Mouse (Mus musculus): Measurements from ENCODE around the gene Rnf10. TPM values are rescaled to one million over a fixed set of nuclear protein-coding genes. Genes with fewer than 3 reads are reported as not detected.

The Rnf10 gene
- polyA plus RNA-seq, 1 experiment from 2014 or later, result 172 TPM

DNA sequence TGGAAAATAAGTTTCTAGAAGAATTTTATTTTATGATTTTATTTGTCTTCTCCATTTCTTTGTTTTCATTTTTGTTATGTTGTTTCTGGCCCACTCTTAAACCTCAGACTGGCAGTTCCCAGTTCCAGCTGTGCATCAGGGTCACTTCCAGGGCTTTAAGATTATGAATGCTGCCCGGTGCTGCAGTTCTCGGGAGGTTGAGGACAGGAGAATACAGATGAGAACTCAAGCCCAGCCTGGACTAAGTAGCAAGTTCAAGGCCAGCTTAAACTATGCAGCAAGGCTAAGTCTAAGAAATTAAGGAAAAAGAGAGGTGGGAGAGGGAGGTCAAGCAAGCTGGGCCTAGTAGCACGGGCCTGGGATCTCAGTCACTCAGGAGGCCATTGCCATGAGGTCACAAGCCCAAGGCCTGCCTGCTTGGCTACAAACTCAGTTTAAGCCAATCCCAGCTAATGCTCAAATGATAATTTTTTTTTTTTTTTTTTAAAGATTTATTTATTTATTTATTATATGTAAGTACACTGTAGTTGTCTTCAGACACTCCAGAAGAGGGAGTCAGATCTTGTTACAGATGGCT lies 5.1 kb downstream of the Rnf10 start:
- ATAC-seq, result no peak
- Histone ChIP-seq H3K4me2 (ENCODE audit: low read length) (no peak overlapping the region), H3K4me1 (ENCODE audit: control insufficient read depth, insufficient read depth, low read length) (peaks cover 37% of the 10 kb centered on the region), H3K9ac (ENCODE audit: low read depth, low read length) (no peak overlapping the region), H3K4me3 (ENCODE audit: low read depth, low read length) (no peak overlapping the region), H3K27me3 (ENCODE audit: control insufficient read depth, insufficient read depth, low read depth, low read length) (no peaks in the 10 kb centered on the region), H3K27ac (ENCODE audit: low read length) (no peak overlapping the region), H3K9me3 (replicated peaks; ENCODE audit: control insufficient read depth, low read length, poor library complexity, severe bottlenecking) (no peaks in the 10 kb centered on the region), H3K36me3 (ENCODE audit: control insufficient read depth, insufficient read depth, low read length) (no peaks in the 10 kb centered on the region)
- WGBS, result 74% methylated on average over 3 of the region's 3 CpGs

GRCm38 (mm10) chr5:115266787-115267468 lies 5.8 kb downstream of the Rnf10 start:
- no peak for ATAC-seq

DNA sequence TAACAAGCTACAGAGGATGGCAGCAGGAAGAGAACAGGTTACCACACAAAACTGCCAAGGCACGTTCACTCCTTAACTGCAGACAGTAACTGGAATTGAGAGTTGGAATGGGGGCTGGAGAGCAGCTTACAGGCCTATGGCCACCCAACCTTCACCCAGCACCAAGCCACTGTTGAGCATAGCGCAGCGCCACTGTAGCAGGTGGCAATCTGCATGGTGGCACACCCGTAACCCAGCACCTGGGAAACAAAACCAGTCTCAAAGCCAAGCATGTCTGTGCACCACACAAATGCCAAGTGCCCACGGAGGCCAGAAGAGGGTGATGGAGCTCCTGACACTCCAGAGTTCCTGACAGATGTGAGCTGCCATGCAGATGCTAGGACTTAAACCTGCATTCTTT lies 6.4 kb downstream of the Rnf10 start:
- no peak overlapping the region for H3K4me3 ChIP-seq (ENCODE audit: low read depth, low read length)
- peaks cover 34% of the 10 kb centered on the region for H3K4me1 ChIP-seq (ENCODE audit: control insufficient read depth, insufficient read depth, low read length)
- H3K4me2 ChIP-seq (ENCODE audit: low read length), result no peak overlapping the region
- no peaks in the 10 kb centered on the region for H3K9me3 ChIP-seq (replicated peaks; ENCODE audit: control insufficient read depth, low read length, poor library complexity, severe bottlenecking)
- ATAC-seq, result no peak
- no peaks in the 10 kb centered on the region for H3K27me3 ChIP-seq (ENCODE audit: control insufficient read depth, insufficient read depth, low read depth, low read length)
- no peak overlapping the region for H3K9ac ChIP-seq (ENCODE audit: low read depth, low read length)
- no peak overlapping the region for H3K27ac ChIP-seq (ENCODE audit: low read length)
- WGBS, result 92% methylated on average over 5 of the region's 5 CpGs
- H3K36me3 ChIP-seq (ENCODE audit: control insufficient read depth, insufficient read depth, low read length), result no peaks in the 10 kb centered on the region

More at GRCm38 (mm10) chr5:115266787-115267468, 5.8 kb downstream of the Rnf10 start:
- peaks cover 37% of the 10 kb centered on the region for H3K4me1 ChIP-seq (ENCODE audit: control insufficient read depth, insufficient read depth, low read length)
- no peak overlapping the region for H3K9ac ChIP-seq (ENCODE audit: low read depth, low read length)
- H3K27me3 ChIP-seq (ENCODE audit: control insufficient read depth, insufficient read depth, low read depth, low read length), result no peaks in the 10 kb centered on the region
- no peaks in the 10 kb centered on the region for H3K9me3 ChIP-seq (replicated peaks; ENCODE audit: control insufficient read depth, low read length, poor library complexity, severe bottlenecking)
- H3K27ac ChIP-seq (ENCODE audit: low read length), result no peak overlapping the region
- 83% methylated on average over 8 of the region's 8 CpGs for WGBS
- H3K4me3 ChIP-seq (ENCODE audit: low read depth, low read length), result no peak overlapping the region
- H3K36me3 ChIP-seq (ENCODE audit: control insufficient read depth, insufficient read depth, low read length), result no peaks in the 10 kb centered on the region
- H3K4me2 ChIP-seq (ENCODE audit: low read length), result no peak overlapping the region

DNA sequence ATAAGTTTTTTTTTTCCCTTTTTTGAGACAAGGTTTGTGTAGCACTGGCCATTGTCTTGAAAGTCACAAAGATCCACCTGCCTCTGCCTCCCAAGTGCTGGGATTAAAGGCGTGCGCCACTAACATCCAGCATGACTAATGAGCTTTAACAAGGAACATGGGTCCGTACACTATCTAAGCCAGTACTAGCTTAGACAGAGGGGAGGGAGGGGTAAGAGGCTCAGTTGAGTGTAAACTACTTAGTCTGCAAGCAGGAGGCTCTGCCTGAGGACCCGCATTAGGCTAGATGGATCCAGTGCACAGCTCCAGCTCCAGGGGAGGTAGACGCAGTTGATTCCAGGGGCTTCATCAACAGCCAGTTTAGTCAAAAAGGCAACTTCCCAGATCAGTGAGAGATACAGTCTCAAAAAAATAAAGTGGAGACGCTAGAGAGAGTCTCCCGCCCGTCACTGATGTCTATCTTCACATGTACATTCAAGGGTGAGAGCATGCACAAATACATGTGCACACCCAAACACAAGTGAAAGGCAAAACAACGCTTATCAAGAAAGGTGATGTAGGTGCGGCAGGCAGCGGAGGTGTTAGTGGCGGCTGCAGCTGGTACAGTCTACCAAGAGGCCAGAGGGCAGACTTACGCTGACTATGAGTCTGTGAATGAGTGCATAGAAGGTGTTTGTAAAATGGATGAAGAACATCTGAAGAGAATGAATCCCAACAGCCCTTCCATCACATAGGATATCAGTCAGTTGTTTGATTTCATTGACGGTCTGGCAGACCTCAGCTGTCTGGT lies 10.0 kb downstream of the Rnf10 start:
- Histone ChIP-seq H3K27me3 (ENCODE audit: control insufficient read depth, insufficient read depth, low read depth, low read length) (no peaks in the 10 kb centered on the region), H3K4me1 (ENCODE audit: control insufficient read depth, insufficient read depth, low read length) (0 out of 2 replicates have a peak, but pooled peaks cover 5% of the 10 kb centered on the region), H3K9ac (ENCODE audit: low read depth, low read length) (no peak overlapping the region), H3K4me3 (ENCODE audit: low read depth, low read length) (no peak overlapping the region), H3K4me2 (ENCODE audit: low read length) (no peak overlapping the region), H3K36me3 (ENCODE audit: control insufficient read depth, insufficient read depth, low read length) (peaks cover 13% of the 10 kb centered on the region), H3K9me3 (replicated peaks; ENCODE audit: control insufficient read depth, low read length, poor library complexity, severe bottlenecking) (no peaks in the 10 kb centered on the region), H3K27ac (ENCODE audit: low read length) (no peak overlapping the region)
- 80% methylated on average over 14 of the region's 14 CpGs for WGBS
- ATAC-seq, result no peak

DNA sequence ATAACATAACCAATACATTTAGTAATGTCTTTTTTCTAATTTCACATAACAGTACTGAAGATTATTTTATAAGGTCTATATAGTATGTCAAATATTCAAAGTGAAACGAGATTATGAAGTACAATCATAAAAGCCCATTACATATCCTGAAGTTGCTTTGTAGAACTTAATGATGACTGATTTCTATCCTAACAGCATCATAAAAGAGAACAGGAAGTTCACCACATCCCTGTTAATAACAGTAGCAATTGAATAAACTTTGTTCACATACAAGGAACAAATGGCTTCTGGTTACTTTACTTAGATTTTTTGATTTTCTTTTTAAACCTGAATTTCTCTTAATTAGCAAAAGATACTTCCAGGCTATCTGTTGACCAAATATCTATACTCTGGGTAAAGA lies 10.8 kb downstream of the Rnf10 start:
- WGBS, result 96% methylated on average over 1 of the region's 1 CpGs
- H3K36me3 ChIP-seq (ENCODE audit: control insufficient read depth, insufficient read depth, low read length), result peaks cover 19% of the 10 kb centered on the region

GRCm38 (mm10) chr5:115261141-115261540 lies 11.6 kb downstream of the Rnf10 start:
- Histone ChIP-seq H3K36me3 (ENCODE audit: control insufficient read depth, insufficient read depth, low read length) (peaks cover 27% of the 10 kb centered on the region), H3K4me2 (ENCODE audit: low read length) (no peak overlapping the region), H3K4me1 (ENCODE audit: control insufficient read depth, insufficient read depth, low read length) (0 out of 2 replicates have a peak, but pooled peaks cover 4% of the 10 kb centered on the region), H3K27me3 (ENCODE audit: control insufficient read depth, insufficient read depth, low read depth, low read length) (no peaks in the 10 kb centered on the region), H3K9ac (ENCODE audit: low read depth, low read length) (no peak overlapping the region), H3K27ac (ENCODE audit: low read length) (no peak overlapping the region), H3K9me3 (replicated peaks; ENCODE audit: control insufficient read depth, low read length, poor library complexity, severe bottlenecking) (no peaks in the 10 kb centered on the region), H3K4me3 (ENCODE audit: low read depth, low read length) (no peak overlapping the region)
- 90% methylated on average over 8 of the region's 8 CpGs for WGBS
- ATAC-seq, result no peak

More for the DNA sequence above, 10.8 kb downstream of the Rnf10 start:
- no peak for ATAC-seq
- no peak overlapping the region for H3K4me2 ChIP-seq (ENCODE audit: low read length)
- no peak overlapping the region for H3K4me3 ChIP-seq (ENCODE audit: low read depth, low read length)
- H3K9me3 ChIP-seq (replicated peaks; ENCODE audit: control insufficient read depth, low read length, poor library complexity, severe bottlenecking), result no peaks in the 10 kb centered on the region
- no peaks in the 10 kb centered on the region for H3K27me3 ChIP-seq (ENCODE audit: control insufficient read depth, insufficient read depth, low read depth, low read length)
- H3K4me1 ChIP-seq (ENCODE audit: control insufficient read depth, insufficient read depth, low read length), result 0 out of 2 replicates have a peak, but pooled peaks cover 5% of the 10 kb centered on the region
- no peak overlapping the region for H3K9ac ChIP-seq (ENCODE audit: low read depth, low read length)
- no peak overlapping the region for H3K27ac ChIP-seq (ENCODE audit: low read length)

DNA sequence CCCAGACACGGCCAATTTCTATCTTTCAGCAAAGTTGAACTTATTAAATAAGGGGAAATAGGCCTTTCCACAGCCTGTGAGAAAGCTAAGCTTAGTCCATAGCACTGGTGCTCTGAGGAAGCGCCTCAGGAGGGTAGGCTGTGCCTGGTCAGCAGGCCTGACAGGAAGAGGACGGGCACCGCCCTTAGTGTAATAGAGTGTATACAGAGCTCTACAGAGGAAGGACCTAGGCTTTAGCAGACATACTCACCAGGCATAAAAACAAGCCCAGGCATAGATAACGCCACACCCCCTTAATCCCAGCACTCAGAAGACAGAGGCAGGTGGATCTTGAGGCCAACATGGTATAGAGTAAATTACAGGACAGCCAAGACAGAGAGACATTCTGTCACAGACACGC lies 12.3 kb downstream of the Rnf10 start:
- no peak overlapping the region for H3K4me2 ChIP-seq (ENCODE audit: low read length)
- H3K4me1 ChIP-seq (ENCODE audit: control insufficient read depth, insufficient read depth, low read length), result no peaks in the 10 kb centered on the region
- no peak overlapping the region for H3K27ac ChIP-seq (ENCODE audit: low read length)
- H3K9me3 ChIP-seq (replicated peaks; ENCODE audit: control insufficient read depth, low read length, poor library complexity, severe bottlenecking), result no peaks in the 10 kb centered on the region
- no peak for ATAC-seq
- no peak overlapping the region for H3K9ac ChIP-seq (ENCODE audit: low read depth, low read length)
- peaks cover 33% of the 10 kb centered on the region for H3K36me3 ChIP-seq (ENCODE audit: control insufficient read depth, insufficient read depth, low read length)
- no peaks in the 10 kb centered on the region for H3K27me3 ChIP-seq (ENCODE audit: control insufficient read depth, insufficient read depth, low read depth, low read length)
- no peak overlapping the region for H3K4me3 ChIP-seq (ENCODE audit: low read depth, low read length)
- 91% methylated on average over 6 of the region's 6 CpGs for WGBS

DNA sequence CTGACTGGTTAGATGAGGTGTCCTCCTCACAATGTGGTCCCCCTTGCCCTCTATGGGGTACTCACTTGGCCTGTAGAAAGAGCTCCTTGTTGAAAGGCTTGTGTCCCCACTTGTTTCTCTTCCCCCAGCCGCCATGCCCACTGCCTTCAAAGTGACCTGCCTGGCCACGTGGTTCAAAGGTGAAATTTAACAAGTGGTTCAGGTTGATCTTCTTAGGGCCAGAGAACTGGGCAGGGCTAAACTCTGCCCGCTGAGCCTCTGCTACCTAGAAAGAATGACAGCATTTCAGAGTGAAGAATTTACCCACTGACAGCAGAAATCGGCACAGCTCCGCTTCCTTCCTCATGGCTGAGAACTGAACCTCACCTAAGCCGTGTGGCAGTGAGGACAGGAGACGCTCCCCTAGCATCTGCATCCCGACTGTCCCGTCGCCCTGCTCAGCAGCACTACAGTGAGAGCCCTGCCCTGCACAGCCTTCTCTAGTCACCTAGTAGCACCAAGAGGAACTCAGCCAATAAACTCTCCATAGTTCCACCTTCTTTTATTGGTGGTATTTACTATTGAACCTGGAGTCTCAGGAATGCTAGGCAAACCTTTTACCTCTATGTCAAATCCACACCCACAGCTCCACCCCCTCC lies 15.7 kb downstream of the Rnf10 start:
- no peaks in the 10 kb centered on the region for H3K4me1 ChIP-seq (ENCODE audit: control insufficient read depth, insufficient read depth, low read length)
- no peak for ATAC-seq
- 92% methylated on average over 10 of the region's 10 CpGs for WGBS
- no peak overlapping the region for H3K4me3 ChIP-seq (ENCODE audit: low read depth, low read length)
- H3K4me2 ChIP-seq (ENCODE audit: low read length), result no peak overlapping the region
- H3K36me3 ChIP-seq (ENCODE audit: control insufficient read depth, insufficient read depth, low read length), result peaks cover 37% of the 10 kb centered on the region
- H3K27me3 ChIP-seq (ENCODE audit: control insufficient read depth, insufficient read depth, low read depth, low read length), result no peaks in the 10 kb centered on the region
- H3K9ac ChIP-seq (ENCODE audit: low read depth, low read length), result no peak overlapping the region
- H3K27ac ChIP-seq (ENCODE audit: low read length), result no peak overlapping the region
- H3K9me3 ChIP-seq (replicated peaks; ENCODE audit: control insufficient read depth, low read length, poor library complexity, severe bottlenecking), result no peaks in the 10 kb centered on the region

Data from midbrain, embryonic 16.5 days (tissue).